9 mouse cellular contexts compared by ENCODE assay signal in genomic region chr19:45116798-45117197, GRCm38 (mm10). TPM values are rescaled to one million over a fixed set of nuclear protein-coding genes. Genes with fewer than 3 reads are reported as not detected.
DNase-seq lines count a peak whose midpoint lies in the region; ATAC-seq and TF ChIP-seq lines count a peak whose summit lies in the region.
"Had no signal": no experiment of that assay in that cellular context is flagged by ENCODE, and none has a peak within 500 bp of the region (broad histone marks: within the 10 kb centered on the region; RNA-seq: fewer than 3 reads in every experiment).

No protein-coding gene starts in this region.

- H3K9ac ChIP-seq in heart, postnatal 0 days (replicated peaks; ENCODE audit: low read depth, low read length): no peak overlapping the region
- no peak overlapping the region for H3K9ac ChIP-seq in heart, embryonic 11.5 days (ENCODE audit: low read depth, low read length)

- 0 out of 2 replicates have a peak, but pooled peaks cover 1% of the 10 kb centered on the region for H3K27me3 ChIP-seq in heart, postnatal 0 days (ENCODE audit: control insufficient read depth, insufficient read depth, low read length)
- peaks cover 19% of the 10 kb centered on the region for H3K27me3 ChIP-seq in heart, embryonic 11.5 days (ENCODE audit: control insufficient read depth, insufficient read depth, low read length)

- no peak overlapping the region for H3K4me2 ChIP-seq in heart, postnatal 0 days (ENCODE audit: low read depth, low read length)
- H3K4me2 ChIP-seq in heart, embryonic 11.5 days: no peak overlapping the region

- no peaks in the 10 kb centered on the region for H3K36me3 ChIP-seq in heart, postnatal 0 days (replicated peaks; ENCODE audit: control insufficient read depth, insufficient read depth, low read length)
- no peaks in the 10 kb centered on the region for H3K36me3 ChIP-seq in heart, embryonic 11.5 days (ENCODE audit: control insufficient read depth, insufficient read depth, low read length)

- H3K27ac ChIP-seq in heart, postnatal 0 days (ENCODE audit: low read depth): no peak overlapping the region
- H3K27ac ChIP-seq in heart, embryonic 11.5 days (ENCODE audit: low read depth, low read length): no peak overlapping the region
- H3K27ac ChIP-seq in bone marrow, adult 2 months (ENCODE audit: control insufficient read depth, insufficient read depth, low read depth, low read length, poor library complexity): no peak overlapping the region

- TF ChIP-seq POLR2A in bone marrow, adult 2 months (IDR thresholded peaks at IDR 0.05; ENCODE audit: borderline replicate concordance, control insufficient read depth, low read depth, low read length): no peak
- TF ChIP-seq POLR2A in lung, adult 2 months (IDR thresholded peaks at IDR 0.05; ENCODE audit: borderline replicate concordance, extremely low read depth, low read depth, low read length): no peak

- no peak for ATAC-seq in heart, postnatal 0 days (ENCODE audit: insufficient read depth, low read depth)
- ATAC-seq in heart, embryonic 11.5 days (replicated peaks; ENCODE audit: insufficient number of reproducible peaks, low FRiP score, low TSS enrichment): no peak

- DNase-seq in heart, postnatal 0 days (ENCODE audit: low spot score): peak; percentile 8
- DNase-seq in testis, postnatal 10 days (ENCODE audit: low spot score): peak; percentile 66
- DNase-seq in testis, postnatal 14 days (ENCODE audit: low spot score): no peak
- DNase-seq in gastrocnemius, postnatal 14 days: peak; percentile 27
- peak; percentile 18 for DNase-seq in lung, adult 2 months
- DNase-seq in spleen, postnatal 14 days (ENCODE audit: low spot score in 2 of 2): no peak

- TF ChIP-seq EP300 in heart, postnatal 0 days (IDR thresholded peaks at IDR 0.05; ENCODE audit: low read depth): no peak

- 57% methylated on average over 1 of the region's 1 CpGs for WGBS in heart, postnatal 0 days
- 65% methylated on average over 1 of the region's 1 CpGs for WGBS in heart, embryonic 11.5 days (ENCODE audit: insufficient replicate concordance)
- WGBS in bone marrow, adult 2 months: 36% methylated on average over 1 of the region's 1 CpGs
- WGBS in lung, adult 2 months: 57% methylated on average over 1 of the region's 1 CpGs

- intact Hi-C loops in gastrocnemius, postnatal 14 days (cut with DNase I; ENCODE audit: low total_unique reads): loop anchor here (2.0 kb wide), 1 partner anchor 44 kb away; no protein-coding TSS in a partner anchor

- H3K9me3 ChIP-seq in heart, postnatal 0 days (replicated peaks; ENCODE audit: control insufficient read depth, low read length): no peaks in the 10 kb centered on the region
- no peaks in the 10 kb centered on the region for H3K9me3 ChIP-seq in heart, embryonic 11.5 days (replicated peaks; ENCODE audit: control insufficient read depth, low read length)

- H3K4me3 ChIP-seq in heart, postnatal 0 days (ENCODE audit: low read depth, low read length): no peak overlapping the region
- no peak overlapping the region for H3K4me3 ChIP-seq in heart, embryonic 11.5 days (ENCODE audit: low read depth, low read length)
- no peak overlapping the region for H3K4me3 ChIP-seq in bone marrow, adult 2 months (replicated peaks; ENCODE audit: control insufficient read depth, low read depth, low read length)
- H3K4me3 ChIP-seq in lung, adult 2 months (replicated peaks; ENCODE audit: extremely low read depth, low read depth, low read length): no peak overlapping the region

- no peaks in the 10 kb centered on the region for H3K4me1 ChIP-seq in heart, postnatal 0 days (ENCODE audit: control insufficient read depth, insufficient read depth)
- peaks cover 5% of the 10 kb centered on the region for H3K4me1 ChIP-seq in heart, embryonic 11.5 days (ENCODE audit: control insufficient read depth, insufficient read depth, low read length)
- no peaks in the 10 kb centered on the region for H3K4me1 ChIP-seq in bone marrow, adult 2 months (ENCODE audit: control insufficient read depth, insufficient read depth, low read length)
- no peaks in the 10 kb centered on the region for H3K4me1 ChIP-seq in lung, adult 2 months (ENCODE audit: control insufficient read depth, insufficient read depth, low read length)

- TF ChIP-seq CTCF in heart, postnatal 0 days (IDR thresholded peaks at IDR 0.05; ENCODE audit: low read depth): peak; percentile 66
- TF ChIP-seq CTCF in bone marrow, adult 2 months (IDR thresholded peaks at IDR 0.05; ENCODE audit: control insufficient read depth, insufficient read depth, low read length): 0 out of 2 replicates have a peak, but pooled peaks have one; percentile 17
- peak; percentile 46 for TF ChIP-seq CTCF in lung, adult 2 months (IDR thresholded peaks at IDR 0.05; ENCODE audit: insufficient read depth, low read length)

RNA-seq across cellular contexts. Expression of gene Tlx1, which starts 33.7 kb away (rescaled TPM):
- total RNA-seq in heart, postnatal 0 days (2014; rRNA removed; ENCODE audit: low replicate concordance): 0.34 and 1.3 TPM in 2 replicates
- polyA plus RNA-seq in heart, postnatal 0 days (2015; fragmentation: Nextera tagmentation; extraction: Ambion mirVana): 0.31 and 0.33 TPM in 2 replicates
- polyA plus RNA-seq in heart, embryonic 11.5 days (2014; fragmentation: Nextera tagmentation; extraction: Ambion mirVana): 0.45 and 1.0 TPM in 2 replicates
- polyA plus RNA-seq in bone marrow, adult 2 months (2011; ENCODE audit: insufficient read depth, insufficient read length, low replicate concordance, missing spikeins): not detected in 2 replicates
- not detected for total RNA-seq in gastrocnemius, postnatal 14 days (2021)
- polyA plus RNA-seq in lung, adult 2 months (2012; rRNA removed): not detected in 2 replicates
- total RNA-seq: left cerebral cortex, adult 8-10 months had no signal

RNA-seq across cellular contexts. Expression of gene Kazald1, which starts 41.8 kb away (rescaled TPM):
- total RNA-seq in heart, postnatal 0 days (2014; rRNA removed; ENCODE audit: low replicate concordance): 0.35 and 21.7 TPM in 2 replicates
- polyA plus RNA-seq in heart, postnatal 0 days (2015; fragmentation: Nextera tagmentation; extraction: Ambion mirVana): 10.3 and 14.1 TPM in 2 replicates
- 2.7 and 2.9 TPM in 2 replicates for polyA plus RNA-seq in heart, embryonic 11.5 days (2014; fragmentation: Nextera tagmentation; extraction: Ambion mirVana)
- polyA plus RNA-seq in bone marrow, adult 2 months (2011; ENCODE audit: insufficient read depth, insufficient read length, low replicate concordance, missing spikeins): 1.4 and 2.2 TPM in 2 replicates
- total RNA-seq in gastrocnemius, postnatal 14 days (2021): 1 to 10 TPM; 7.3 to 9.5 TPM
- 10.4 and 11.0 TPM in 2 replicates for polyA plus RNA-seq in lung, adult 2 months (2012; rRNA removed)

Comparison
In these comparisons a context has a peak if more than half of its experiments do, and no peak if none do; other contexts are left out.
1. DNase-seq: peak in heart, postnatal 0 days (single experiment), testis, postnatal 10 days (single experiment), gastrocnemius, postnatal 14 days (single experiment) and lung, adult 2 months (single experiment); none in testis, postnatal 14 days (single experiment) and spleen, postnatal 14 days (0 of 2).
2. Peak in every context shown above with its lines, with median percentiles within 50 percentile points of each other: CTCF ChIP-seq.